Mouse (Mus musculus) spleen, postnatal 10 days (tissue): Measurements from ENCODE around the gene March1.
A peak's percentile ranks its signal among the peaks of the same experiment; 100 is the strongest.
"Not testable (repeated sequence)": the region's sequence is repeated elsewhere in the genome, so short reads cannot be mapped to it uniquely, and the experiment has no call there.

Experiments used
- DNase-seq, 2 experiments: peaks; one replicate each; pipeline ENCODE4 v3.0.0; 2021 to 2022; ENCODE audit warnings: low spot score in 2 of 2

Gene March1

DNA sequence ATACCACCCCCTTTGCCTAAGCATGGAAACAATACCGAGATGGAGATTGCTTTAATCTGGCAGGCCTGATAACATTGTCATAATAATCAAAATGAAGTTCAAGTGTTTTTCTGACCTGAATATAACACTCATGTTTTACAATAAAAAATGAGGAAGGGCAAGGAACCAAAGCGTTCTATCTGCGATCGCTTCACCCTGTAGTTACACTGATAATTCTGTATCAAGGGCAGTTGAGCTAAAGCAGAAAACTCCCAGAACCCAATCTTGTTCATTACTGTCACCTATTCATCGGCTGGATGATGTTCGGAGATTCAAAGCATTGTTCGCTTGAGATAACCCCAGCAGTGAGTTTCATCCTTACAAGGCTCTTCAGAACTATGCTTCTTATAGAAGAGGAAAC lies 700.1 kb downstream of the March1 start:
- no peak for DNase-seq

DNA sequence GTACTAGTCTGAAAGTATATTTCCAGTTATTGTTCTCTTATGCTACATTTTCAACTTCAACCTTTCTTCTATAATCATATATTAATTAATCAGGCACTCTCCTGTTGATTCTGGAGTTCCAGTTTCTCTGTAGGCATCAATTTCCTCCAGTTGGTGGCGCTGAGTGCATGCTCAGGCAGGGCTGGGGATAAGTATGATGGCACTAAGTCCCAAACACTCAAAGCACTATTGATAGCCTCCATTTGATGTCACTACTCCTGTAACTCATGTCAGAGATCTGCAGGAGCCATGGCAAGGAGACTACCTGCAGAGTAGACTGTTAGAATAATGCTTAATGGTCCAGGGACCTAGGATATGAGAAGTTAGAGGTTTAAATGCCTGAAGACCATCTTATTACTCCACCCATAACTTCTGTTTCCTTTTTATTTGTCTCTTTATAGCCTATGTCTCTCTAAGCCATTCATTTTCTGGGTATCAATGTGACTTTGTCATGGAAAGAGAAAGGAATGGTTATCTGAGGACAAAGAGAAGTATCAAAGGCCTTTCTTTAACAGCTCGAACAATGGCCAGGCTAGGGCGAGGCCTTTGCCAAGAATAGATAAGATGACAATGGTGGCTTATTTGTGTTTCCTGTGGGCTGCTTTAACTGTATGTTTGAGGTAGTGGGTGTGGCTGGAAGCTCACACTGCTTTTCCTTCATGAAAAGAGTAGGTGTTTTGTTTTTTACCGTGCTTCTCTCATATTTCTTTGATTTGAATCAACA lies 705.5 kb downstream of the March1 start:
- DNase-seq, result peak; percentile 28 to 70

DNA sequence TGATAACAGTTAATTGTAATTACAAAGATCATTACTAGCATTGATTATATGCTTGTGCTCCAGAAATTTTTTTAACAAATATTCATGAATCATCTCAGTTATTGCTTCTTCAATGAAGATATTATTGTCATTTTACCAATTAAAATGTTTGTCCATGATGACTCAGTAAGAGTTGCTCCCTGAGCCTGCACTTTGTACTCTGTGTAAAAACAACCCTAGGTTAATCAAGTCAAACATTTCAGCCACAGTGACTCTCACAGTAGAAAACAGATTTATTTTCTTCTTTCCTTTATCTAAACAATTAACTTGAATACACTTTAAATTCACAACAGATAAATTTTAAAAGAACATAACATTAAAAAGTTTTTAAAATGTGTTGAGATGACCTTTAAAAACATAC lies 708.7 kb downstream of the March1 start:
- DNase-seq, result no peak

DNA sequence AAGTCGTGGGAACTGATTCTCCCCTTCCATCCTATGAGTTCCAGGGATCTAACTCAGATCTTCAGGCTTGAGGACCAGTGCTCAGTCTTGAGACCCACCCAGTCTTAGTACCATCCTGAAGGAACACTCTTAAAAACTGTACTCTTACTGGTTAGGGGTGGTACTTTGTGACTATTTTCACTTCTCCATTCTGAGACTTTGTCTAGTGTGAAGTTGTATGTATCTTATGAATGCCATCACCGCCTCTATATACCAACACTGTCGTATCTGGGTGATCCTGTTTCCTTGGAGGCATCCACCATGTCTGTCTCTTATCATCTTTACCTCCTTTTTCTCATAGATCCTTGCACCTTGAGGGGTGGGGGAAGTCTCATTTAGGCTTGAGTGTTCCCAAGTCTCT lies 714.5 kb downstream of the March1 start:
- no peak for DNase-seq

DNA sequence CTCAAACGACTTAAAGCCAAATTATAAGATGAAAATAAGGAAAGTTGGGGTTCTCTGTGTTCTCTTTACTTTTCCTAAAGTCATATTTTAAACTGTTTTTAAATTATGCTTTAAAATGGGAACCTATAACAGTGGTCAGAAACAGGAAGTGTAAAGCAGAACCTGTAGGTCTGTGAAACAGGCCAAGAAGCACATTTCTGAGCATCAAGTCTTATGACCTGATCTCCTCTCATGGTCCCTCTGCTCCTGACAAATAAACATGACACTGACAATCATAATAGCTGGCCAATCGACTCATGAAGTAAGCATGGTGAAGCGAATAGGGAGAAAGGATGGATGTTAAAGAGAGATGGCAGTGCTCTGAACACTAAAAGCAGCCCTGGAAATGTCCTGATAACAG lies 716.6 kb downstream of the March1 start:
- DNase-seq, result no peak

DNA sequence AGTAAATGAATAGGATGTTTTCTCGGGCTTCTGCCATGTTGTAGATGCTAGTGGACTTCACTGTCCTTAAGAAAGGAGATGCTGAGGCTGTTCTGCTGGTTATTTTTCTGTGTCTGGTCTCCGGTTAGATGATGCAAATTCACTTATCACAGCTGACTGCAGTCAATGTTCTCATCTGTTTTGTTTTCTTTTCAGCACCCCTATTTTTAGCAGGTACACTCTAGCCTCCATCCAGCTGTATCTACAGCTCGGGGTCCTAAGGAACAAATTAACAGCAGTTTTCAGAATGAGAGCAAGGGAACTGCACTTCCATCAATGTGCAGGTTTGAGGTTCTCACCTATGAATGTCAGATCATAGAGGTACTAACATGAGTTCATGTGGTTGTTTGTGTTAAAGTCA lies 721.9 kb downstream of the March1 start:
- DNase-seq, result no peak

DNA sequence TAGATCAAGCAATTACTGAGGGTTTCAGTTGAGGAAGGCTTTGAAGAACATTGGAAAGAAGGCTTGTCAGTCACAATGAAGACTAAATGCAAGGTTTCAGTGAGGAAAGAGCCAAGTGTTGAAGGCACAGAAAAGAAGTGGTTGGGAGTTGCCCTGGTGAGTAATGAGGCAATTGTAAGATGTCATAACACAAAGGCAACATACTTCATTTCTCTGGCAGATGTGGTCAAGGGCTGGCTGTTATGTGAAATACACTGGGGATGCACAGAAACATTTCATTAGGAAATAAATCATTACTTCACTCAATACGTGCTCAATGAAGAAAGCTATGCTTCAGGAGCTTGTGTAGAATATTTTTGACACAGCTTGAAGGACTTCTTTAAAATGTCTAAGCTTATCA lies 725.2 kb downstream of the March1 start:
- DNase-seq, result no peak

DNA sequence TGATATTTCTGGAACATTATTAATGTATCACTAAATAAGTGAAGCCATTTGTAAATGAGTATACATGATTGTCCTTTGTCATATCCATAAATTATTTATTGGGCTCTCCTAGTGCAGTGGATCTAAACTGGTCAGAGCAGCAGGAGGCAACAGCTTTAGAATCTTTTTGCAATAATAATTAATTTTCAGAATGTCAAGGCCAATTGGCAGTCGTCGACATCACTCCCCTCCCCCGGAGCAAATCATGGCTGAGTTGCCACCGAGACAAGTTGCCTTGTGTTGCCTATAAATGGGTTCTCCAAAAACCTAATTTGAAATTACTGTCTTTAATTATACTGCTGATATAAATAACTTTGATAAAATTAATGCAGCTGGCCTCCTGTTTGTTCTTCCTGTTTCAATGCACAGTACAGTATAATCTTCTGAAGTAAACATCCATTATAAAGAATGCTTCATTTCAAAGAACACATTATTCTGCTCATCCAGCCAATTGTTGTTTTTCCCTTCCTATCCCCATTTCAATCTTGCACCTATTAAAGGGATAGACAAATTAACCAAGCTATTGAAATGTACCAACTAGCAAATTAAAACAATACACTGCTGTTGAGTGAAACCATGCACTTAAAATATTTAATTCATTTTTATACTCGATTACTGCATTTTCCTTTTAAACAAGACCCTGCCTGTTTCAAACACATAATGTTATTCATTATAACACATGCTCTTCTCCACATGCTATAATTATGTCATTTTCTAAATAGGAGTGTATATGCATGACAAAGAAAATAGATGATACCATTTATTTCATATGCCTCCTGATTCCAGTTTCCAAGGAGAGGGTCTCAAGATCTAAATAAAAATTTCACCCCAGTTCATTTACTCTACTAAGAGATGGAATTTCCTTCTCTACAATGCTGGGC lies 745.4 kb downstream of the March1 start:
- no peak for DNase-seq

DNA sequence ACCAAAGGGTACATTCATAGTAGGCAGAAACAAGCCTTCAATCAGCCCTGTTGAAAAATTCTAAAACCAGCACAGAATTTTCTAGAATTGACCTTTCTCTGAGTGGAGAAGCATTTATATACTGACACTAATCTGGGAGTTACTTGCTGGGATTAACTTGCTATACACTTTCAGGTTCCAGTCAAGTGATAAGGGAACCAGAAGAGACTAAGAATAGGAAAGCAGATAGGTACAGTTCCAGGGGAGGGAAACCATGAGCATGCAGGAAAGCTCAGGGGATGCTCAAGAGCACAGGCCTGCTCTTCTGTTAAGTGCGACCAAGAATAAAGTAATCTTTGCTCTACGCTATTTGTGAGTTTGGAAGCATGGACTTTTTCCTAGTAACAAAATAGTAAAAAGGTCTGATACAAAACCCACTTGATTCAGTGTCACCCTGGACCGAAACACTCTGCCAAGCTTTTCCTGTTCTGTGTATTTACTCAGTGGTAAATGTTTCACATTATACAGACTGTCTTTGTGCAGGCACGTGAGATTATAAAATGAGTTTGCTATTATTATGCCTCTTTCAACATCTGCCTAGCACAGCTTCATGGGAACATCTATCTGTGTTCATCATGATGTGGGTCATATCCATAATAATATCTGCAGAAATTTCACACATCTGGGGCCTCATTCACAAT lies 766.1 kb downstream of the March1 start:
- no peak for DNase-seq

DNA sequence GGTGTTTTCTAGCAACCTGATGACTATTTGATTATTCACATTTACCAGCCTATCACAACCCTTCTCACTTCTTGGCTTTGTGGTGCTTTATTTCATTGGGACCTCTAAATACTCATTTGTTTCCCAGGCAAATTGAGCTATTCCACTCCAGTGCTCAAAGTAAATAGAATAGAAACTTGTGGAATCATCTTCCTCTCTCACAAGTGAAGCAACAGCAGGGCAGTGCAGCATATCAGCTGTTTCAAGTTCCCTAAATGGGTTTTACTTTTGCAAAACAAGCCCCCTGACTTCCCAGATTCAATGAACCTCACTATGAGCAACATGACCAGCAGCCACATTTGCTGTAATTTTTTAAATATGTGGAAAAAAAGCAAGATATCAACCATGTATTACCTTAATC lies 768.3 kb downstream of the March1 start:
- DNase-seq, result peak in 1 of 2 experiments; percentile 20

DNA sequence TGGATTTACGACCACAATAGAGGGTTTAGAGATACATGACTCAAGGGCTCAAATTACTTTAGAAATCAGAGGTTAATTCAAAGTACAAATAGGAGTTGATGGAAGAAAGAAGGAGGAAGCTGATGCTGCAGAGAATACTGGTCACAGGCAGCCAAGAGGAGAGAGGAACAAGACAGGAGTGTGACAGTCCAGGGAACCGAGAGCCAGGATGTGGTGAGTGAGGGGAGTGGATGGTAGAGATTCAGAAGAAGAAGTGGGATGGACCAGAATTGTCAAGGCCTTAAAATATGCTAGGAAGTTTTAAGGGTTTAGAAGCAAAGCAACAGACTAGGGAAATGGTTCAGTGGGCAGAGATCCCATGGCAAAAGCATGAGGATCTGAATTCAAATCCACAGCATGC lies 771.0 kb downstream of the March1 start:
- no peak for DNase-seq

DNA sequence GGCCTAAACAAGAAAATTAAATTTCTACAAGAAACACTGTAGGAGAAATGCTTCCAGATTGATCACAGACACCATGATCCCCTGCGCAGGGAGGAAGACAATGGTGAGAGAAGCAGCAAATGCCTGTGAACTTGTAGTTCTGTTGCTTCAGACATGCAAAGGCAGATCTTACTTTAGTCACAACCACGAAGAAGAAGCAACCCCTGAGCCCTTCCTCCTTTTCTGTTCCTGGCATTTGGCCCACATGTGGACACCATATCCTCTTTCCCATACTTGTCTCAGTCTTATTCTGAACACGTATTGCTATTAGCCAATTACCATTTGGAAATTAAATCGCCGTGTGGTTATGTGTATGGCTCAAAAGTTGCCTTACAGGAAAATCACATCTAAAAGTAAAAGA lies 773.9 kb downstream of the March1 start:
- DNase-seq, result no peak

DNA sequence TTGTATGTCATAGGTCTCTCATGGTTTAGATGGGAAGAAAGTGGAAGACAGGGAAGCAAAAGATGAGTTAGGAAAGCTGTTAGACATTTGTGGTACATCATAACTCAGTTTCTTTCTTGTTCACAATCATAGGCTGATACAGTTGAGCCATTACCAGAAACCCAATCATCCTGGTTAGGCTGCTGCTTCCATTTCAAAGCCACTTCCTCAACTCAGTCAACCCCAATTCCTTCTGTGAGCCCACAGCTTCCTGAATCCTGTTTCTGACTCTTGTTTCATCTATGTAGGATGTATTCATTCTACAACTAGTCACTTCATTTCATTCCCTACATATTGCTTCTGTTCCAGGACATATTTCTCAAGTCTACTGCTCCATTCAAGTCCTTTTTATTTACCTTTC lies 775.2 kb downstream of the March1 start:
- no peak for DNase-seq

DNA sequence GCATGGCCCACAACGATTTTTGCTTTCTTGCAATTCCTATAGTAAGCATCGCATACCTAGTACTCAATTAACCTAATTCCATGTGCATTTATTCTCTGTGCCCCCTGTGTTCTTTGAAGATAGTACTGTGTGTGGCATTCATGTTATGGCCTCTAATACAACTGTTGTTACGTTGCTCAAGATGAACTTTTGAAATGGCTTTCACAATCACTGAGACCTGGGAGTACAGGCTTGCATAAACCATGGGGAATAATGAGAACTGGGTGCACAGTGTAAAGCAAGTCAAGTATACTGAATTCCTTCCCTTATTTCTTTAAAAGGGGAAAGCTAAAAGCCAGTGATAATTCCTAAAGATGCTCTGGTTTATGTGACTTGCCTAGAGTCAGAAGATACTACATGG lies 776.4 kb downstream of the March1 start:
- DNase-seq, result no peak

DNA sequence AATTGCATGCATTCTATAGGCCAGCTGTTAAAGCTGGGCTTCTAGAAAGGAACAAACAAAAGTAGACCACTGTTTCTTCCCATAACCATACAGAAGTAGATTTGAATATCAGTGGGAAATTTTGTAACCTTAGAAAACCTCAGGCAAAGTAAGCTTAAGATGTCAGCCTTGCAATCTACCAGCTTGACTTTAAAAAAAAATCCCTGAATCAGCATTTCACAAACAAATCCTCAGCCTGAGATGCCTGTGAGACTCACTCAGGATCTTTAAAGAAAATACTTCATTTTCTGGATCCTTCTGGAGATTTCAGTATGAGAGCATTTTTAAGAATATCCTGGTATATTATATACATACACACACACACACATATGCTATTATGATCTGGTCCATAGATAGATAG lies 780.1 kb downstream of the March1 start:
- DNase-seq, result no peak

DNA sequence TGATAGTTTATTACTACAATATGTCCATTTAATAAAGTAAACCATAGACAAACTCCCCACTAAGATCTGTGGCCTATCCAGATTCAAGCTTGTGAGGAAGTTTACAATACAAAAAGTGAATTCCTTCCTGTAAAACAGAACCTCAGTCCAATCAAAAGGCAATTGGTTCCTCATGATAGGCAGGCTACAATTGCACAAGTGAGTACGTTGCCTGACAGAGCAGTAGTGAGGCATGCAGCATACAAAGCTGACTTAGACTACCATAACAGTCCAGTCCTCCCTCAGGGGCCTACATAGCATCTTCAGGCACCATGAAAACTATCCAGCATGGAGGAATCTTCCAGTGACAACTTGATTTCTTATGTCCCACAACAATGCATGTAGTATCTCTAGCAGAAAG lies 782.4 kb downstream of the March1 start:
- no peak for DNase-seq

DNA sequence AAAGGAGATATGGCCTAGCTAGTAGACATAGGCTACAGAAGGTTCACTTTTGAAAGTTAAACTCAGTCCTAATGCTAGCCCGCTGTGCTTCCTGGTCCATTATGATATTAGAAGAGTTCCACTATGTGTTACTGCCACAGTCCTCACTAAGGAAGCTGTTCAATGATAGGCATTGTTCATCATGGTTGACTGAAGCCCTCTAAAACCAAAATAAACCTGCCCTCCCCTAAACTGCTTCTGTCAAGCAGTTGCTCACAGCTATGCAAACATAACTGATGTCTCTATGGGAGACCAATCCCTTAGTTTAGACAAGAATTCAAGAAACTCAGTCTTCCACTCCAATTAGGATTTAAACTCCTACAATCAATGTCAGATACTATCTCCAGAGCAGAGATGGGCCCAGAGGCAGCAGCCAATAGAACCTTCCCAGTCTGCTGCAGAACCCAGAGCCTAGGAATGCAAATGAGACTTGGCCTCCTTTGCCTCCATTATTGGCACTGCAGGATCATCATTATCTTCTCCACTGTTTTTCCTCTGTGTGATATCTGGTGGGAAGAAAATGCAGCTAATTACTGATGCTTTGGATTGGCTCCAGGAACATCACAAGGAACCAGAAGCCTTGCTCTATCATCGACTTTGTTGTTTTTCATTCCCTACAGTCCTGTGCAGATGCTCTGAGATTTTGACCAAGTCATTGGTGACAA lies 787.2 kb downstream of the March1 start:
- DNase-seq, result no peak

DNA sequence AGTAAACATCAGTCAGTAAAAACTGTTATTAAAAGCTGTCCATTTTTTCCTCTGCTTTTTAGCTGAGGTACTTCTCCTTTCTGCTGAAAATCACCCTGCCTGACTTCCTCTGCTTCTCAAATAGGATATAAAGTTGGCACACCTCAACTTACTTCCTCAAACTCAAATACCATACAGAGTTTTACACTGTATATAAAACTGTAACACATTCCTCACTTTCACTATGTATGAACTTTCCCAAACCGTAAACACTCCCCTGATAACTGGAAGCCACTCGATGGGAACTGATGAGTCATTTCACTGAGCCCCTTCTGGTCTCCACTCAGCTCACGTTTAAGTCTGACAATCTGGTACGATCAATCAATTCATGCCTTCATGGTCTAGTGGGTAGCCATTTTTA lies 788.1 kb downstream of the March1 start:
- DNase-seq, result not testable (repeated sequence)

DNA sequence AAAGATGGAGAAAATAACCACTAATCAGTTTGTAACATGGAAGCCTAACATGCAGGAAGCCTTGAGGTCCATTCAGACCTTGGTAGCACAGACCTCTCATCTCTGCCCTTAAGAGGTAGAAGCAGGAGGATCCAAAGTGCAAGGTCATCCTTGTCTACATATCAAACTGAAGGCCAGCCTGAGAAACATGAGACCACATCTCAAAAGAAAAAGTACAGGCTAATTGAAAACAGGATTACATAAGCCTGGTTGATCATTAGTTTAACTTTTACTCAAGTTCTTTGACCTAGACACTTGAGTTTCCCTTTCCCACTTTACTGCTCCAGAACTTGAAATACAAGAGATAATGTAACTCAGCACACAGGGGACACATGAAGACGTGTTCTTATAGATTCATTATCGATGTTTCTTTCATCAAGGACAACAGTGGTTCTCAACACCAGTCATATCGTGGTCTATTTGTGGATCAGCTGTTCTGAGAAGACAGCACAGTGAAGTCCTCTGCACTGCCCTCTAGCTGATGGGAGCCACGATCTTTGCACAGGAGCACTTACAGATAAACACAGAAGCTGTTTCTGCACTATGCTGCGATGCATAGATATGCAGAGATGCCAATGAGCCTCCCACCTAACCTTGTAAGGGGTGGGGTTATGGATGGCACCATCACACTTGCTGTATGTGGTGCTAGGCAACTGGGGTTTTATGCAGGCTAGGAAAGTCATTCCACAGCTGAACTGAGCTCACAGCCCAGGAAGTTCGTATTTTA lies 789.1 kb downstream of the March1 start:
- DNase-seq, result peak in 1 of 2 experiments; percentile 28

DNA sequence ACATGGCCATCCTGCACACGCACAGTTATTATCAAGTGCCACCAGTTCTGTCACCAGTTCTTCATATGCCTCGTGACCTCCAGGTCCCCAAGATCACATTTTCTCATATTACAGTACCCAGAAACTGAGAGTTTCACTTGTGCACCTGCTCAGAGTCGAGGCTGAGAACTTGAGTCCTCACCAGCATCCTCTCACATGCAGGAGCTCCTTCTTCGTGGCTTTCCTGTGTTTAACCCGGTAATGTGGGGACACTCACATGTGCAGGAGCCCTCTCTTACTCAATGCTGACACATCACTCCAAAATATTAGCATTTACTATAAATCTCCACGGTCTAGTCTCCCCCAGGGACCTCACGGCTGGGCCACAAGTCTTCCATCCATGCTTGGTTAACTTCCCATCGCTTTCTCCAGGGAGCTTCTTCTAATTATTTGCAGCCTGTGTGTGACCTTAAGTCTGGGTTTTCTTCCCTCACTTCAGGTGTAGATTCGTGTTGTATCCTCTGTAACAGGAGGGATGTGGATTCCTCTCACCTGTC lies 792.4 kb downstream of the March1 start:
- DNase-seq, result no peak

DNA sequence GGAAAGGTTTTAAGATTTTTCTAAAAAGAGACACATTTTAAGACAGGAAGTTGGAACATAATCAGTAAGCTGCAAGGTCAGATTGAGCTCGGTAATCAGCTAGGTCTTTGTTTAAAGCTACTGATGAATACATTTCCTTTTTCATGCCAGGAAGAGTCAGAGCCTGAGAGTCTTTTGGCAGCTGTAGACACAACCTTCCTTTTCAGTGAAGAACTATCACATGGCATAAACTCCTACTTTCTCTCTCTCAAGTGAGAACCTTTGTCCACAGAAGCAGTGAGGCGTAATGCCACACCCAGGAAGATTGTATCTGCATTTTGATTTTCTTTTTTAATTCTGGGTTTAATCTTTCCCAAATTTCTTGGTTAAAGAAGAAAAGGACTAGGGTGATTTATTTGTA lies 795.4 kb downstream of the March1 start:
- no peak for DNase-seq
